Comparison of ENCODE assay signal across 25 mouse cellular contexts in the genomic region with DNA sequence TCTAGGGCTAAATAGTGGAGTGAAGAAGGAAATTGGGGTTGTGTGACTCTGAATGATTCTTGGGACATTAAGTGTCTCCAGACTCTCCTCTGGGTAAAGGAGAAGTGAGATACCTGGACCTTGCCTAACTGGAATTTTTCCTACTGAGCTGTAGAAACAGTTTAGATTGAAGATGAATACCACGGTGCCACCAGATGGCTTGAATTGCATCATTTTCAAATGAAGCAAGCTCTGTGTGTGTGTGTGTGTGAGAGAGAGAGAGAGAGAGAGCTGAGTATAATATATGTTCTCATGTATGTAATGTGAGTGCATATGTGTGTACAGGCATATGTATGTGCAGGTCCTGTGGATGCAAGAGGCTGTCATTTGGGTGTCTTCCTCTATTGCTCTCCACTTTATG.
"Had no signal": no experiment of that assay in that cellular context is flagged by ENCODE, and none has a peak within 500 bp of the region (broad histone marks: within the 10 kb centered on the region; RNA-seq: fewer than 3 reads in every experiment).

No protein-coding gene starts in this region.

- H3K36me3 ChIP-seq: liver, embryonic 15.5 days had no signal

- H3K27ac ChIP-seq: kidney, embryonic 15.5 days; left cerebral cortex, adult 2 months; limb, embryonic 10.5 days; limb, embryonic 13.5 days; liver, embryonic 12.5 days; liver, embryonic 15.5 days; lung, embryonic 15.5 days; midbrain, embryonic 12.5 days; neural tube, embryonic 13.5 days; stomach, embryonic 15.5 days had no signal

- H3K4me1 ChIP-seq: kidney, embryonic 15.5 days; limb, embryonic 10.5 days; limb, embryonic 13.5 days; liver, embryonic 12.5 days; liver, embryonic 15.5 days; lung, embryonic 15.5 days; stomach, embryonic 15.5 days had no signal

- ATAC-seq: intestine, postnatal 0 days; liver, embryonic 12.5 days; midbrain, embryonic 16.5 days had no signal

- H3K27me3 ChIP-seq: kidney, embryonic 15.5 days; liver, embryonic 12.5 days; liver, embryonic 15.5 days; lung, embryonic 15.5 days; midbrain, embryonic 12.5 days; neural tube, embryonic 13.5 days; stomach, embryonic 15.5 days had no signal

- DNase-seq: kidney, adult 8-10 months; kidney, postnatal 10 days; kidney, postnatal 4 days; layer of hippocampus, postnatal 36 days; liver; lung, adult 18-20 months; lung, postnatal 10 days; lung, postnatal 36 days; retina, postnatal 1 day; right cerebral cortex, postnatal 25 days; spleen, adult 18-20 months; thymus, postnatal 25 days had no signal

- H3K4me3 ChIP-seq: kidney, embryonic 15.5 days; left cerebral cortex, adult 2 months; limb, embryonic 10.5 days; limb, embryonic 13.5 days; liver, embryonic 12.5 days; liver, embryonic 15.5 days; lung, embryonic 15.5 days; midbrain, embryonic 12.5 days; myocyte; neural tube, embryonic 13.5 days; stomach, embryonic 15.5 days had no signal
